In the genomic region with DNA sequence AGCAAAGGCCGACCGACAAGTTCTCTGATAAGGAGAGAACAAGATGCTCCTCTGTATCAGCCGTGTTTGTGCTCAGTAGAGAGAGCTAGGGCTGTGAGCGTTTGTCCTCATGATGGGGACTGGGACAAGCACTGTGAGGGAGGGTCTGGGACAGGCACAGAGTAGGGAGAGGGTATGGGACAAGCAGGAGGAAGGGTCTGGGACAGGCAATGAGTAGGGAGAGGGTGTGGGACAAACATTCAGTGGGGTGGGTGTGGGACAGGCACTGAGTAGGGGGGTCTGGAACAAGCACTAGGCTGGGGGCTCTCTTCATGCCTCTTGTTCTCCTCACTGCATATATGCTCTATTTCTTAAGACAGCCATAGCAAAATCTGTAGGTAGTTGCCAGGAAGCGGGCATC, we compare ENCODE assay signal across 17 mouse cellular contexts.
DNase-seq lines count a peak whose midpoint lies in the region; ATAC-seq and TF ChIP-seq lines count a peak whose summit lies in the region.
"Had no signal": no experiment of that assay in that cellular context is flagged by ENCODE, and none has a peak within 500 bp of the region (broad histone marks: within the 10 kb centered on the region; RNA-seq: fewer than 3 reads in every experiment).

No protein-coding gene starts in this region.

- H3K4me2 ChIP-seq in kidney, embryonic 14.5 days (replicated peaks; ENCODE audit: low read depth, low read length), result no peak overlapping the region
- H3K4me2 ChIP-seq in lung, embryonic 16.5 days (ENCODE audit: low read depth, low read length), result no peak overlapping the region
- H3K4me2 ChIP-seq in lung, postnatal 0 days (replicated peaks; ENCODE audit: low read depth, low read length), result no peak overlapping the region
- H3K4me2 ChIP-seq: embryonic facial prominence, embryonic 12.5 days; forebrain, embryonic 13.5 days; heart, embryonic 11.5 days; heart, embryonic 15.5 days had no signal

- WGBS in kidney, adult 2 months, result 78% methylated on average over 5 of the region's 5 CpGs
- 73% methylated on average over 5 of the region's 5 CpGs for WGBS in kidney, embryonic 14.5 days
- WGBS in lung, embryonic 16.5 days, result 61% methylated on average over 5 of the region's 5 CpGs
- 69% methylated on average over 5 of the region's 5 CpGs for WGBS in lung, postnatal 0 days

- TF ChIP-seq EP300 in lung, postnatal 0 days (IDR thresholded peaks at IDR 0.05), result no peak

- no peaks in the 10 kb centered on the region for H3K36me3 ChIP-seq in kidney, adult 2 months (ENCODE audit: control insufficient read depth, insufficient read depth, low read length)
- no peaks in the 10 kb centered on the region for H3K36me3 ChIP-seq in kidney, embryonic 14.5 days (ENCODE audit: control insufficient read depth, insufficient read depth, low read length)
- H3K36me3 ChIP-seq in lung, embryonic 16.5 days (ENCODE audit: control insufficient read depth, insufficient read depth, low read length), result no peaks in the 10 kb centered on the region
- no peaks in the 10 kb centered on the region for H3K36me3 ChIP-seq in lung, postnatal 0 days (ENCODE audit: insufficient read depth, low read length)
- H3K36me3 ChIP-seq: embryonic facial prominence, embryonic 12.5 days; heart, embryonic 15.5 days; hindbrain, embryonic 10.5 days had no signal

- no peaks in the 10 kb centered on the region for H3K4me1 ChIP-seq in kidney, adult 2 months (ENCODE audit: control insufficient read depth, insufficient read depth, low read length)
- H3K4me1 ChIP-seq in kidney, embryonic 14.5 days (ENCODE audit: control insufficient read depth, insufficient read depth, low read length), result no peaks in the 10 kb centered on the region
- H3K4me1 ChIP-seq in lung, embryonic 16.5 days (replicated peaks; ENCODE audit: control insufficient read depth, insufficient read depth, low read length), result no peaks in the 10 kb centered on the region; the same call in 1 of the 2 replicates
- H3K4me1 ChIP-seq in lung, postnatal 0 days (ENCODE audit: insufficient read depth, low read depth, low read length), result no peaks in the 10 kb centered on the region
- H3K4me1 ChIP-seq: embryonic facial prominence, embryonic 12.5 days; forebrain, embryonic 13.5 days had no signal

- no peak overlapping the region for H3K9ac ChIP-seq in kidney, embryonic 14.5 days (ENCODE audit: low read depth, low read length)
- H3K9ac ChIP-seq in lung, embryonic 16.5 days (ENCODE audit: low read length), result no peak overlapping the region
- no peak overlapping the region for H3K9ac ChIP-seq in lung, postnatal 0 days (replicated peaks; ENCODE audit: low read depth)
- H3K9ac ChIP-seq: embryonic facial prominence, embryonic 12.5 days; forebrain, embryonic 13.5 days; forebrain, postnatal 0 days; heart, embryonic 15.5 days had no signal

- no peaks in the 10 kb centered on the region for H3K27me3 ChIP-seq in kidney, adult 2 months (replicated peaks; ENCODE audit: control insufficient read depth, insufficient read depth, low read length)
- H3K27me3 ChIP-seq in kidney, embryonic 14.5 days (ENCODE audit: control insufficient read depth, insufficient read depth, low read length), result no peaks in the 10 kb centered on the region
- H3K27me3 ChIP-seq in lung, embryonic 16.5 days (ENCODE audit: control insufficient read depth, insufficient read depth, low read depth, low read length), result no peaks in the 10 kb centered on the region
- H3K27me3 ChIP-seq in lung, postnatal 0 days (replicated peaks; ENCODE audit: insufficient read depth, low read length), result no peaks in the 10 kb centered on the region
- H3K27me3 ChIP-seq: embryonic facial prominence, embryonic 12.5 days; forebrain, embryonic 13.5 days; heart, embryonic 15.5 days had no signal

- no peaks in the 10 kb centered on the region for H3K9me3 ChIP-seq in kidney, embryonic 14.5 days (ENCODE audit: control insufficient read depth, low read length)
- H3K9me3 ChIP-seq in lung, embryonic 16.5 days (ENCODE audit: control insufficient read depth, low read length), result no peaks in the 10 kb centered on the region
- no peaks in the 10 kb centered on the region for H3K9me3 ChIP-seq in lung, postnatal 0 days (ENCODE audit: low read length)
- H3K9me3 ChIP-seq: embryonic facial prominence, embryonic 12.5 days; forebrain, embryonic 13.5 days; heart, embryonic 15.5 days; hindbrain, embryonic 10.5 days had no signal

- no peak overlapping the region for H3K4me3 ChIP-seq in kidney, adult 2 months (ENCODE audit: insufficient read depth, low read depth, low read length)
- no peak overlapping the region for H3K4me3 ChIP-seq in kidney, embryonic 14.5 days (ENCODE audit: low read length)
- no peak overlapping the region for H3K4me3 ChIP-seq in lung, embryonic 16.5 days (ENCODE audit: low read length)
- no peak overlapping the region for H3K4me3 ChIP-seq in lung, postnatal 0 days (ENCODE audit: low read depth, low read length)
- H3K4me3 ChIP-seq: embryonic facial prominence, embryonic 12.5 days; forebrain, embryonic 13.5 days; heart, adult 2 months; heart, embryonic 15.5 days; hindbrain, embryonic 10.5 days had no signal

- 0 out of 2 replicates have a peak overlapping the region, but pooled peaks have one; percentile 4 for H3K27ac ChIP-seq in kidney, adult 2 months (ENCODE audit: insufficient read depth, low read depth, low read length)
- no peak overlapping the region for H3K27ac ChIP-seq in kidney, embryonic 14.5 days (ENCODE audit: low read depth, low read length)
- H3K27ac ChIP-seq in lung, embryonic 16.5 days (ENCODE audit: low read length), result no peak overlapping the region
- H3K27ac ChIP-seq in lung, postnatal 0 days (ENCODE audit: low read length), result no peak overlapping the region
- H3K27ac ChIP-seq: embryonic facial prominence, embryonic 12.5 days; forebrain, embryonic 13.5 days; heart, adult 2 months; heart, embryonic 15.5 days had no signal

- no peak for TF ChIP-seq POLR2A in kidney, adult 2 months (IDR thresholded peaks at IDR 0.05; ENCODE audit: low read depth, low read length)

- no peak for ATAC-seq in kidney, embryonic 14.5 days (ENCODE audit: low FRiP score, low TSS enrichment)
- peak; percentile 28; the same call in 1 of the 2 replicates for ATAC-seq in lung, embryonic 16.5 days (ENCODE audit: low read depth)
- ATAC-seq in lung, postnatal 0 days, result no peak
- ATAC-seq: forebrain, embryonic 13.5 days; forebrain, postnatal 0 days; inflammation-experienced regulatory T-cells, adult 6 months had no signal

- DNase-seq in heart, adult 11 months, result peak; percentile 87
- DNase-seq in heart, postnatal 4 days, result no peak
- no peak for DNase-seq in kidney, adult 2 months
- no peak for DNase-seq in lung, postnatal 0 days (ENCODE audit: low spot score)
- peak; percentile 67 for DNase-seq in testis, postnatal 14 days (ENCODE audit: low spot score)
- DNase-seq in frontal cortex, postnatal 36 days (ENCODE audit: low spot score in 2 of 2), result no peak
- DNase-seq: adrenal gland, adult 2 months; forebrain, postnatal 0 days had no signal

- TF ChIP-seq CTCF in kidney, adult 2 months (conservative IDR thresholded peaks at IDR 0.05; ENCODE audit: insufficient read depth, insufficient read length, low read depth, low read length), result no peak
- no peak for TF ChIP-seq CTCF in lung, postnatal 0 days (IDR thresholded peaks at IDR 0.05)

Comparison
In these comparisons a context has a peak if more than half of its experiments do, and no peak if none do; other contexts are left out.
1. DNase-seq: peak in heart, adult 11 months (single experiment) and testis, postnatal 14 days (single experiment); none in heart, postnatal 4 days (single experiment), kidney, adult 2 months (single experiment), lung, postnatal 0 days (single experiment) and frontal cortex, postnatal 36 days (0 of 2).